In the genomic region with DNA sequence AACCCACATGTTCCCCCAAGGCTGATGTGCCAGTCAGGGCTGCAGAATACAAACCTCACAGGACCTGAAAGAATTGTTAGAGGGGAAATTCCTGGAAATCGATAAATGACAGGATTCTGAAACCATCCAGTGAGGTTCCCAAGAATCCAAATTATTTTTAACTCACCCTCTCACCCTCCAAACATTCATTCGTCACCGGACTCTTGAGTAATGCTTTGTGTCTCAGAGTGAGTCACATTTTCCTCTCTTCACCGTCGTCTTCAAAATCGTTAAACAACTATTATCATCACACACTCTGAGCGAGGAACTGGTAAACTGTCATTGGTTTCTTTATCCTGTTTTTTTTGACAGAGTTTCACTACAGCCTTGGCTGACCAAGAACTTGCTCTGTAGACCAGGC, we compare ENCODE assay signal across 33 mouse cellular contexts. TPM values are rescaled to one million over a fixed set of nuclear protein-coding genes. Genes with fewer than 3 reads are reported as not detected.
A peak's percentile ranks its signal among the peaks of the same experiment; 100 is the strongest.
DNase-seq lines count a peak whose midpoint lies in the region; ATAC-seq and TF ChIP-seq lines count a peak whose summit lies in the region.
"Had no signal": no experiment of that assay in that cellular context is flagged by ENCODE, and none has a peak within 500 bp of the region (broad histone marks: within the 10 kb centered on the region; RNA-seq: fewer than 3 reads in every experiment).

No protein-coding gene starts in this region.

- TF ChIP-seq CTCF in gastrocnemius, adult 2 months (IDR thresholded peaks at IDR 0.05), result no peak

- intact Hi-C loops in gastrocnemius, adult 2 months (cut with DNase I), result loop anchor here (1.0 to 5.0 kb wide), 4 partner anchors 68 to 348 kb away; a partner anchor contains a TSS

- H3K27me3 ChIP-seq in kidney, embryonic 15.5 days, result peaks cover 22% of the 10 kb centered on the region
- H3K27me3 ChIP-seq: limb, embryonic 12.5 days had no signal

- H3K9me3 ChIP-seq in kidney, embryonic 15.5 days (replicated peaks), result no peaks in the 10 kb centered on the region
- H3K9me3 ChIP-seq: embryonic facial prominence, embryonic 10.5 days; limb, embryonic 12.5 days; midbrain, embryonic 15.5 days; neural tube, embryonic 13.5 days had no signal

- H3K9ac ChIP-seq in kidney, embryonic 15.5 days, result no peak overlapping the region
- H3K9ac ChIP-seq: hindbrain, embryonic 14.5 days; liver, postnatal 0 days; neural tube, embryonic 13.5 days had no signal

- no peak overlapping the region for H3K4me3 ChIP-seq in gastrocnemius, adult 2 months
- H3K4me3 ChIP-seq in kidney, embryonic 15.5 days (replicated peaks), result no peak overlapping the region
- H3K4me3 ChIP-seq: embryonic facial prominence, embryonic 10.5 days; layer of hippocampus, adult 2 months; limb, embryonic 12.5 days; megakaryocyte, embryonic 14.5 days; midbrain, embryonic 15.5 days; neural tube, embryonic 13.5 days had no signal

- H3K27ac ChIP-seq in gastrocnemius, adult 2 months, result peak overlapping the region; percentile 46; the same call in 1 of the 2 replicates
- H3K27ac ChIP-seq in kidney, embryonic 15.5 days, result no peak overlapping the region
- H3K27ac ChIP-seq: hindbrain, embryonic 14.5 days; layer of hippocampus, adult 2 months; midbrain, embryonic 15.5 days; neural tube, embryonic 13.5 days had no signal

- DNase-seq in gastrocnemius, adult 2 months, result no peak
- no peak for DNase-seq in gastrocnemius, postnatal 4 days (ENCODE audit: low spot score in 2 of 2)
- DNase-seq in 3T3-L1 (ENCODE audit: low read depth, low spot score) (peak; percentile 94), NIH3T3 (ENCODE audit: low read depth) (peak; percentile 87)
- no peak for DNase-seq in adrenal gland, postnatal 14 days
- no peak for DNase-seq in ovary, postnatal 36 days (ENCODE audit: low spot score)
- DNase-seq: adrenal gland, postnatal 10 days; cerebellum, adult 9-10 months; heart, postnatal 36 days; kidney, adult 8-10 months; kidney, postnatal 25 days; layer of hippocampus, postnatal 36 days; liver, postnatal 0 days; lung, postnatal 14 days had no signal

- 0 out of 2 replicates have a peak, but pooled peaks have one; percentile 17 for ATAC-seq in granulocyte monocyte progenitor cell, adult 5-6 weeks (replicated peaks; ENCODE audit: poor library complexity, severe bottlenecking)
- no peak for ATAC-seq in kidney, embryonic 15.5 days (replicated peaks; ENCODE audit: low FRiP score)
- ATAC-seq: liver, postnatal 0 days had no signal

- H3K36me3 ChIP-seq in kidney, embryonic 15.5 days, result no peaks in the 10 kb centered on the region
- H3K36me3 ChIP-seq: embryonic facial prominence, embryonic 10.5 days; limb, embryonic 12.5 days; midbrain, embryonic 15.5 days; neural tube, embryonic 13.5 days had no signal

- WGBS in kidney, embryonic 15.5 days, result 72% methylated on average over 7 of the region's 7 CpGs

- H3K4me1 ChIP-seq in kidney, embryonic 15.5 days, result peaks cover 15% of the 10 kb centered on the region

- H3K4me2 ChIP-seq in kidney, embryonic 15.5 days, result no peak overlapping the region
- H3K4me2 ChIP-seq: hindbrain, embryonic 14.5 days; liver, embryonic 11.5 days; midbrain, embryonic 15.5 days; neural tube, embryonic 13.5 days had no signal

RNA-seq across cellular contexts. Expression of a gene that starts 6.7 kb away (rescaled TPM):
- not detected for total RNA-seq in gastrocnemius, adult 2 months (2021)
- not detected for total RNA-seq in gastrocnemius, postnatal 4 days (2021)
- not detected in 2 replicates for total RNA-seq in granulocyte monocyte progenitor cell, adult 5-6 weeks (2014; fragmentation: Nextera tagmentation)
- total RNA-seq in granulocyte monocyte progenitor cell, adult 5-6 weeks (2017), result not detected in 2 replicates
- not detected in 2 replicates for polyA plus RNA-seq in kidney, embryonic 15.5 days (2015; fragmentation: Nextera tagmentation; extraction: Ambion mirVana)
- total RNA-seq in adrenal gland, postnatal 14 days (2021), result not detected in 2 replicates
- total RNA-seq: adrenal gland, postnatal 10 days; common myeloid progenitor, adult 5-6 weeks; gastrocnemius, adult 8-10 months; heart, adult 18-20 months; heart, postnatal 36 days; layer of hippocampus, adult 2 months; layer of hippocampus, postnatal 36 days; left cerebral cortex, postnatal 14 days had no signal
- polyA plus RNA-seq: embryonic facial prominence, embryonic 10.5 days; forebrain, embryonic 14.5 days; frontal cortex, adult 2 months; heart, embryonic 14.5 days; hindbrain, embryonic 14.5 days; intestine, embryonic 14.5 days; limb, embryonic 12.5 days; liver, embryonic 11.5 days; liver, postnatal 0 days; midbrain, embryonic 15.5 days; neural tube, embryonic 13.5 days; thymus, postnatal 0 days had no signal

RNA-seq across cellular contexts. Expression of a gene that starts 7.0 kb away (rescaled TPM):
- total RNA-seq in gastrocnemius, adult 2 months (2021), result 1 to 10 TPM; 4.5 to 8.4 TPM
- total RNA-seq in gastrocnemius, postnatal 4 days (2021), result 10 to 100 TPM; 19.5 to 21.1 TPM
- 1.8 TPM in 1 of 2 replicates, not detected in the other for total RNA-seq in granulocyte monocyte progenitor cell, adult 5-6 weeks (2014; fragmentation: Nextera tagmentation)
- total RNA-seq in granulocyte monocyte progenitor cell, adult 5-6 weeks (2017), result 0.78 TPM in 1 of 2 replicates, not detected in the other
- 26.4 and 29.4 TPM in 2 replicates for polyA plus RNA-seq in kidney, embryonic 15.5 days (2015; fragmentation: Nextera tagmentation; extraction: Ambion mirVana)
- total RNA-seq in adrenal gland, postnatal 14 days (2021), result 22.9 and 27.3 TPM in 2 replicates

Comparison
In these comparisons a context has a peak if more than half of its experiments do, and no peak if none do; other contexts are left out.
1. DNase-seq: peak in 3T3-L1 (single experiment) and NIH3T3 (single experiment); none in gastrocnemius, adult 2 months (single experiment), gastrocnemius, postnatal 4 days (0 of 2), adrenal gland, postnatal 14 days (single experiment) and ovary, postnatal 36 days (single experiment).